Mouse (Mus musculus) gastrocnemius, postnatal 36 days (tissue): ENCODE data around the gene Orc6. TPM values are rescaled to one million over a fixed set of nuclear protein-coding genes. Genes with fewer than 3 reads are reported as not detected.

Experiments
- total RNA-seq, 2 experiments: library from RNA; stranded (reverse); gene quantifications; 2 replicates each; pipeline ENCODE4 v1.2.3; 2021

Orc6 gene
- total RNA-seq, 2 experiments from 2014 or later: 3.5 to 4.9 TPM

Other genes with a start within 250 kb of the Orc6 start
- gene Fbxw9, start 239.6 kb upstream of the Orc6 start, total RNA-seq: 1 to 10 TPM; 1.4 to 2.4 TPM
- gene Gm5741, start 231.7 kb upstream of the Orc6 start, total RNA-seq: not detected
- gene Dhps, start 227.9 kb upstream of the Orc6 start, total RNA-seq: 10 to 100 TPM; 18.2 to 23.6 TPM
- gene Wdr83os, start 218.9 kb upstream of the Orc6 start, total RNA-seq: 10 to 100 TPM; 37.3 to 44.5 TPM
- 10 to 100 TPM; 13.5 to 15.6 TPM for gene Wdr83, start 218.3 kb upstream of the Orc6 start, total RNA-seq
- 1 to 10 TPM; 9.0 TPM for gene Man2b1, start 216.4 kb upstream of the Orc6 start, total RNA-seq
- gene Zfp791, start 176.5 kb upstream of the Orc6 start, total RNA-seq: 1 to 10 TPM in 1 of 2 experiments, under 1 TPM in 1; 0.76 to 1.1 TPM
- gene Cks1brt, start 147.7 kb upstream of the Orc6 start, total RNA-seq: not detected
- gene Olfr371, start 73.6 kb upstream of the Orc6 start, total RNA-seq: not detected
- gene Vps35, start 170 bp downstream of the Orc6 start, total RNA-seq: 10 to 100 TPM; 45.3 to 52.1 TPM
- under 1 TPM; 0.38 to 0.54 TPM for gene Mylk3, start 86.7 kb downstream of the Orc6 start, total RNA-seq
- gene 4921524J17Rik, start 133.2 kb downstream of the Orc6 start, total RNA-seq: 10 to 100 TPM; 11.4 to 14.2 TPM
- 100 to 1,000 TPM; 303 to 317 TPM for gene Gpt2, start 192.9 kb downstream of the Orc6 start, total RNA-seq